Mouse (Mus musculus): ENCODE results near the gene Itih3. TPM values are rescaled to one million over a fixed set of nuclear protein-coding genes. Genes with fewer than 3 reads are reported as not detected.

The Itih3 gene
- polyA plus RNA-seq, 1 experiment from 2014 or later = 0.42 TPM

DNA sequence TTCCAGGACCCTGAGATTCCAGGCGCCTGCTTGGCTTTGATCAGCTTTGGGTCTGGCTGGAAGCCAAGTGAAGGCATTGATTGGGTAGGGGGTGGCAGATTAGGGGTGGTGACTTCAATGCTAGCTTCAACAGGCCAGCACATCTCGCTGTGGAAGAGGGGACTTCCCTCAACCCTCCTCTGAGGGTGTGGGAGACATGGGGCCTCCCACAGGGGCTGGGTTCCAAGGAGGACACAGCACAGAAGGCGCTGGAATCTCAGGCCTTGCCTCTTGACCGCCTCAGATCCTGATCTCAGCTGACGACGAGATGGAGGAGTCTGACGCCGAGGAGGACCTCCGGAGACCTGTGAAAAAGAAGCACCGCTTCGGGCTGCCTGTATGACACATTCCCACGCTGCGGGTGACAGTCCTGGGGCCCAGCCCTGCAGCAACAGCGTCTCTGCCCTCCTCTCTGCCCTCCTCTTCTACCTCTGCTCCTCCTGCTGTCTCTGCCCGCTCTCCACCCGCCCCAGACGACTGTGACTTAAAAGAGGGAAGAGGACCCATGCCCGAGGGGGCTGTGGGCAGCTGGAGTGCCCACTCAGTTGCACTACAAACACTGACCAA, 49.4 kb downstream of the Itih3 start:
- H3K4me2 ChIP-seq = no peak overlapping the region
- ATAC-seq (ENCODE audit: low read depth) = no peak
- H3K4me3 ChIP-seq = no peak overlapping the region
- no peak overlapping the region for H3K9ac ChIP-seq
- no peaks in the 10 kb centered on the region for H3K27me3 ChIP-seq
- peaks cover 32% of the 10 kb centered on the region for H3K36me3 ChIP-seq
- 87% methylated on average over 18 of the region's 18 CpGs for WGBS
- H3K27ac ChIP-seq (replicated peaks) = no peak overlapping the region
- H3K9me3 ChIP-seq = no peaks in the 10 kb centered on the region
- H3K4me1 ChIP-seq (replicated peaks) = no peaks in the 10 kb centered on the region

DNA sequence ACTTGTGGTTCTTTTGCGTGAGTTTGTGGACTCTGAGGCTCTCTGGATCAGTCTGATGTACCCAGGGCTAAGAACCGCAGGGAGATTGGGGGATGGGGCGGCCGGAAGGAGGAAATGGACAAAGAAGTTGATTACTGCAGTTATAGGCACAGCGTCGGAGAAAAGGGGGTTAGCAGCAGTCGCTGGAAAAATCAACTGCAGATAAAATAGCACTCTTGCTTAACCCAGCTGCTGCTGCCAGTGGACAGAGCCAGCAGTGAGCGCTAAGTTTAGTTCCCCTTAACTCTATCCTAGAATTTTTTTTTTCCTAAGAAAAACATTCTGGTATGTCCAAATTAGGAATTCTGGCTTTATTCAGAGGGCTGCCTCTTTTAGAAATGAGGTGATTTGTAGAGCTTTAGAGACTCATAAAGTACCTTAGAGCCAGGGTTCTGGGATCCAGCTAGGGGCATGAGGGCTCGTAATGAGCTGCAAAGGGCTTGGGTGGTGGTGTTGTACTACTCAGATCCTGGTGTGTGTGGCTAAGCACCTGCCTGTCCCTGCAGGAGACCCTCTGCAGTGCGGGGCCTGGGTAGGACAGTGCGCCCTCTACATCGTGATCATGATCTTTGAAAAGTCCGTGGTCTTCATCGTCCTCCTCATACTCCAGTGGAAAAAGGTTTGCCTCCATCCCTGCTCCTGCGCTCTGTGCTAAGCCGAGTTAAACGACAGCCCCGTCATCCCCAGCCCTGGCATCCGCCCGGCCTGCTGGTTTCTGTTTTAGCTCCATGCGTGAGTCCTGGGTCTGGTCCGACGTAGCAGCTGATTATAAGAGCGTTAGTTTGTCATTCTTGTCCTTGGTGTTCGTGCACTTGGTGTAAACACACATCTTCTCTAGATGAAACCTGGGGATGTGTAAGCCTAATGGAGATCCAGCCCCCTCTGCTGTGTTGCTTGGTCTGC, 53.1 kb downstream of the Itih3 start:
- 71% methylated on average over 25 of the region's 25 CpGs for WGBS
- H3K4me2 ChIP-seq = no peak overlapping the region
- ATAC-seq (ENCODE audit: low read depth) = no peak
- no peak overlapping the region for H3K4me3 ChIP-seq
- no peak overlapping the region for H3K9ac ChIP-seq
- no peak overlapping the region for H3K27ac ChIP-seq (replicated peaks)
- no peaks in the 10 kb centered on the region for H3K9me3 ChIP-seq
- H3K4me1 ChIP-seq (replicated peaks) = no peaks in the 10 kb centered on the region
- peaks cover 40% of the 10 kb centered on the region for H3K36me3 ChIP-seq
- no peaks in the 10 kb centered on the region for H3K27me3 ChIP-seq

DNA sequence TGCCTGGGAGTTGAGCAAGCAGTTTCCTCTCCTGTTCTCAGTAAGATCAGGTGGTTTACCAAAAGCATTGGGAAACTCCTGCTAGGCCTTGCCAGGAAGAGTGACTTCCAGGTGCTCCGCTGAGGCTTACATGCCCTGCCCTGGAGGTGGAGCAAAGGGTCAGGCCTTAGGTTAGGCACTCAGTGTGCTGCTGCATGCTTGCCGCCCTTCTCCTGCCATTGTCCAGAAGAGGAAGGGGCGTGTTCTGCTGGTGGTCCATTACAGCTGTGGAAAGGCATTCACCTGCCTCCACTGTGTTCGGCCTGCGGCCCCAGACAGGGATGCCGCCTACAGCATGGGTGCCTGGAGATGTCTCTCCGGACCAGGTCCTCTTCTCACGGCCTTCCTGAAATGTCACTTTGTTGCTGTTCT, 54.2 kb downstream of the Itih3 start:
- Histone ChIP-seq H3K27ac (replicated peaks) (no peak overlapping the region), H3K36me3 (peaks cover 42% of the 10 kb centered on the region), H3K9me3 (no peaks in the 10 kb centered on the region), H3K4me3 (no peak overlapping the region), H3K27me3 (no peaks in the 10 kb centered on the region), H3K4me1 (replicated peaks) (no peaks in the 10 kb centered on the region), H3K4me2 (no peak overlapping the region), H3K9ac (no peak overlapping the region)
- 75% methylated on average over 8 of the region's 8 CpGs for WGBS
- ATAC-seq (ENCODE audit: low read depth) = no peak

DNA sequence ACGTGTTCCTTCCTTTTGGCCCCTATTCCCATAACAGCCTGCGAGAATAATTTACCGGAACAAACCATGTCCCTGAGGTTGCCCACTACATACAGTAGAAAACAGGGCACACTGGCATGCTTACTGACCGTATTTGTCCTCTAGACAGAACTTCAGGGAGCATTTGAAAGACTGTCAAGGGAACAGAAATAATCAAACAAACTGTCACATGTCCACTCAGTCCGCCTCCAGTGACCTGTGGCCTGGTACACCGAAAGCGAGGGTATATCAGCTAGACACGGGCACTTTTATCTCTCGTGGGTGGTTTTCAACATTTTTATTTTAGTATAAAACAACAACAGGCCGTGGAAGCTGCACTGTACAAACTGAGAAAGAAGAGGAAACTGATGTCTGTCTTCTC, 54.7 kb downstream of the Itih3 start:
- no peaks in the 10 kb centered on the region for H3K9me3 ChIP-seq
- H3K4me1 ChIP-seq (replicated peaks) = no peaks in the 10 kb centered on the region
- no peak overlapping the region for H3K4me3 ChIP-seq
- H3K4me2 ChIP-seq = no peak overlapping the region
- H3K27ac ChIP-seq (replicated peaks) = no peak overlapping the region
- 92% methylated on average over 10 of the region's 10 CpGs for WGBS
- no peaks in the 10 kb centered on the region for H3K27me3 ChIP-seq
- ATAC-seq (ENCODE audit: low read depth) = no peak
- peaks cover 36% of the 10 kb centered on the region for H3K36me3 ChIP-seq
- H3K9ac ChIP-seq = no peak overlapping the region

DNA sequence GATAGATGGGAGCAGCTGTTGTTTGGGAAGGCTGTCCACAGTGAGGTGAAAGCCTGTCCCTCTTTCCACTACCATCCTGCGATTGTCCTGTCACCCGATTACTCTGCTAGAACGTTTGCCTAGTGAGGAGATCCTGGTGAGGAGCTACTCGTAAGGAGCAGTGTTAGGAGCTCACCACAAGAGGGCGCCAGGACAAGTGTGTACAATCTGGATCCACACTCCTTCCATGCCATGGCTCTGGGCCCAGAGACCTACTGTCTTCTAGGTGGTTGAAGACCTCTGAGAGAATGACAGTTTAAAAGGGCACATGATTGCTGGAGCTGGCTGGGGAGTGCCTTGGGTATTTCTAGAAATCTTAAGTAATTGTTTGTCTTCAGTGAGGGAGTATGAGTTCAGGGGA, 56.5 kb downstream of the Itih3 start:
- no peaks in the 10 kb centered on the region for H3K9me3 ChIP-seq
- H3K27me3 ChIP-seq = no peaks in the 10 kb centered on the region
- 35% methylated on average over 5 of the region's 5 CpGs for whole genome bisulfite sequencing
- no peak overlapping the region for H3K4me2 ChIP-seq
- no peak overlapping the region for H3K27ac ChIP-seq (replicated peaks)
- no peak overlapping the region for H3K9ac ChIP-seq
- peaks cover 22% of the 10 kb centered on the region for H3K36me3 ChIP-seq
- ATAC-seq (ENCODE audit: low read depth) = no peak
- H3K4me3 ChIP-seq = no peak overlapping the region
- no peaks in the 10 kb centered on the region for H3K4me1 ChIP-seq (replicated peaks)

DNA sequence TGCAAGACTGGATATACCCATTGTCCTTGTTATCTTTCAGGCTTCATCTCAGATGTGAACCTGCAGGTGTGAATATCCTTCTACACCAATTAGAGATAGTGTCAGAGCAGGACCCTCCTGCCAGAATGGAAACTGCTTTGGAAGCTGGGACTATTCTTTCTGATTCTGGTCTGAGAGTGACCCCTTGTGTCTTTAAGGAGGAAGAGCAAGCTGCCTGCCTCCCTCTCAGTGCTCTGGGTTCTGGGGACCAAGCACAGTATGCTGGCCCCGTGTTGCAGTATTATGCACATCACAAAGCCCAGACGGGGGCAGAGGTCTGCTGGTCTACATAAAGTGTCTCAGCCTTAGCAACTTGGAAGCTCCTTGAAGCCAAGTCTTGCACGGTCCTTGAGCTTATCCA, 58.2 kb downstream of the Itih3 start:
- Histone ChIP-seq H3K9ac (no peak overlapping the region), H3K4me2 (no peak overlapping the region), H3K9me3 (no peaks in the 10 kb centered on the region), H3K36me3 (peaks cover 22% of the 10 kb centered on the region), H3K4me3 (no peak overlapping the region), H3K27ac (replicated peaks) (no peak overlapping the region), H3K4me1 (replicated peaks) (no peaks in the 10 kb centered on the region), H3K27me3 (no peaks in the 10 kb centered on the region)
- WGBS = 72% methylated on average over 3 of the region's 3 CpGs
- ATAC-seq (ENCODE audit: low read depth) = no peak

DNA sequence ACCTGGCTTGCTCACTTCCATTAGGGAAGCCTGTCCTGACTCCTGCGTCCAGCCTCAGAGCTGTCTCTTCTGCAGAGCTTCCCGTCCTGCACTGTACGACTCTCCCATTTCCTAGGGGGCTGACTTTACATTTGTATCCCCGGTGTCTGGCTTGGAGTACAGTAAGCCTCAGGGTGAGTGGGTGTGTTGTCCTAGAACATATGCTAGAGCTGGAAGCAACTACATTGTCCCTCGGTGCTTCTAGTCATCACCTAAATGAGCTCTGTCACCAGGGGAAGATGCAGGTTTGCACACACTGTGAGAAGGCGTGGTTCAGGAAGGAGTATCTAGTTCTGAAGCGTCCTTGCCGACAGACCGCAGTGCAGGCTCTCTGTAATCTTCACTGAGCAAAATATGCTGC, 61.2 kb downstream of the Itih3 start:
- H3K4me2 ChIP-seq = no peak overlapping the region
- ATAC-seq (ENCODE audit: low read depth) = no peak
- H3K9ac ChIP-seq = no peak overlapping the region
- no peak overlapping the region for H3K27ac ChIP-seq (replicated peaks)
- H3K4me1 ChIP-seq (replicated peaks) = no peaks in the 10 kb centered on the region
- H3K27me3 ChIP-seq = no peaks in the 10 kb centered on the region
- H3K9me3 ChIP-seq = no peaks in the 10 kb centered on the region
- no peak overlapping the region for H3K4me3 ChIP-seq
- peaks cover 16% of the 10 kb centered on the region for H3K36me3 ChIP-seq
- 91% methylated on average over 9 of the region's 9 CpGs for WGBS

DNA sequence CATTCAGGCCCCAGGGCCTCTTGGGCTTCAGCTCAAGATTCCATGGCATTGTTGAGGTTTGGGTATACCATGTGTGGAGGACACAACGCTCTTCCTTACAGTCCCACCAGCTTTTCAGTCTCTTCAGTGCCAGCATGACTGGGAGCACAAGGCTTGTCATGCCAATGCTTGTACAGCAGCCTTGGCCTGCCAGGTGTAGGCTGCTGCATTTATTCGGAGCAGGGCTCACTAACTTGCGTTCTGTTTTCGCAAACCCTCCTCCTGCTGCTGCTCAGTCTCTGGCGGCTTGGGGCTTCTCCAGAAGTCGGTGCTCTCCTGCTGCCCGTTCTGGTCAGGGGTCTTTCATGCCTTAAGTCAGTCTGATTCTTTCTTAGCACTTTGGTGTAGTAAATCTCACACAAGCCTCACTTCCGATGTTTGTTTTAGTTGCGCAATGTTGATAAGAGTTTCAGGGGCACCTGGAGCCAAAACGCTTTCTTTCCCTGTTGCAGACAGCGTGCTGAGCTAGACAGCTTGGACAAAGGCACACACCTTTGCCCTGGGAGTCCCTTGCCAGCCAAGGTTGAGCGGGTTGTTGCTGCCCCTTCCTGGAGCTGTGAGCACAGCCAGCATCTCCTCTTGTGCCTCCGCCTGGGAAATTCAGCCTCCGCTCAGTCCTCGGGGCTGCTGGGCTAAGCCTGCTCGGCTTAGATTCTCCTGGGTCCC, 62.0 kb downstream of the Itih3 start:
- Histone ChIP-seq H3K9ac (no peak overlapping the region), H3K27ac (replicated peaks) (no peak overlapping the region), H3K36me3 (peaks cover 12% of the 10 kb centered on the region; the same call in 1 of the 2 replicates), H3K4me1 (replicated peaks) (no peaks in the 10 kb centered on the region), H3K9me3 (no peaks in the 10 kb centered on the region), H3K4me2 (no peak overlapping the region), H3K27me3 (no peaks in the 10 kb centered on the region), H3K4me3 (no peak overlapping the region)
- ATAC-seq (ENCODE audit: low read depth) = no peak
- 81% methylated on average over 16 of the region's 16 CpGs for WGBS

Other genes with a start within 250 kb of the Itih3 start
- 14.7 and 15.6 TPM in 2 replicates for gene Sfmbt1, start 208.9 kb downstream of the Itih3 start, polyA plus RNA-seq (2015; fragmentation: Nextera tagmentation; extraction: Ambion mirVana)
- 18.5 and 19.6 TPM in 2 replicates for gene Tmem110, start 98.2 kb downstream of the Itih3 start, polyA plus RNA-seq (2015; fragmentation: Nextera tagmentation; extraction: Ambion mirVana)
- gene Mustn1, start 44.6 kb downstream of the Itih3 start, polyA plus RNA-seq (2015; fragmentation: Nextera tagmentation; extraction: Ambion mirVana) = 1.9 and 2.6 TPM in 2 replicates
- gene Itih4, start 37.3 kb downstream of the Itih3 start, polyA plus RNA-seq (2015; fragmentation: Nextera tagmentation; extraction: Ambion mirVana) = not detected in 2 replicates
- gene Itih1, start 19.5 kb upstream of the Itih3 start, polyA plus RNA-seq (2015; fragmentation: Nextera tagmentation; extraction: Ambion mirVana) = 0.10 TPM in 1 of 2 replicates, not detected in the other
- 13.5 and 16.4 TPM in 2 replicates for gene Nek4, start 27.6 kb upstream of the Itih3 start, polyA plus RNA-seq (2015; fragmentation: Nextera tagmentation; extraction: Ambion mirVana)
- 62.8 and 65.0 TPM in 2 replicates for gene Glt8d1, start 77.6 kb upstream of the Itih3 start, polyA plus RNA-seq (2015; fragmentation: Nextera tagmentation; extraction: Ambion mirVana)
- gene Spcs1, start 77.9 kb upstream of the Itih3 start, polyA plus RNA-seq (2015; fragmentation: Nextera tagmentation; extraction: Ambion mirVana) = 360 and 392 TPM in 2 replicates
- gene Pbrm1, start 95.4 kb upstream of the Itih3 start, polyA plus RNA-seq (2015; fragmentation: Nextera tagmentation; extraction: Ambion mirVana) = 142 and 149 TPM in 2 replicates
- gene Gnl3, start 95.4 kb upstream of the Itih3 start, polyA plus RNA-seq (2015; fragmentation: Nextera tagmentation; extraction: Ambion mirVana) = 58.2 and 64.0 TPM in 2 replicates
- 66.5 and 89.9 TPM in 2 replicates for gene Smim4, start 205.2 kb upstream of the Itih3 start, polyA plus RNA-seq (2015; fragmentation: Nextera tagmentation; extraction: Ambion mirVana)
- gene Nt5dc2, start 207.3 kb upstream of the Itih3 start, polyA plus RNA-seq (2015; fragmentation: Nextera tagmentation; extraction: Ambion mirVana) = 276 and 293 TPM in 2 replicates
- 18.0 and 26.0 TPM in 2 replicates for gene Stab1, start 244.9 kb upstream of the Itih3 start, polyA plus RNA-seq (2015; fragmentation: Nextera tagmentation; extraction: Ambion mirVana)